Mouse (Mus musculus): ENCODE results near the gene Actl6b.

The Actl6b gene

GRCm38 (mm10) chr5:137553411-137553837, at the start of gene Actl6b:
TSS of gene Actl6b (plus strand) at chr5:137553517.
- no peak for DNase-seq

GRCm38 (mm10) chr5:137504041-137504440, 49.3 kb upstream of the Actl6b start:
- DNase-seq = no peak

GRCm38 (mm10) chr5:137510014-137510501, 43.3 kb upstream of the Actl6b start:
- DNase-seq = peak; percentile 76 to 82

- DNase-seq = no peak
These were observed 42.5 kb upstream of the Actl6b start for GRCm38 (mm10) chr5:137510573-137511390.

GRCm38 (mm10) chr5:137511706-137512105, 41.6 kb upstream of the Actl6b start:
- no peak for DNase-seq

- peak in 1 of 2 experiments; percentile 44 for DNase-seq
These were observed 40.2 kb upstream of the Actl6b start for GRCm38 (mm10) chr5:137512847-137513794.

- no peak for DNase-seq
These were observed 39.2 kb upstream of the Actl6b start for GRCm38 (mm10) chr5:137513951-137514721.

GRCm38 (mm10) chr5:137514811-137515210, 38.5 kb upstream of the Actl6b start:
- no peak for DNase-seq

- no peak for DNase-seq
These were observed 34.9 kb upstream of the Actl6b start, which contains the start of gene Gigyf1 for GRCm38 (mm10) chr5:137518436-137518835. TSS of gene Gigyf1 (plus strand) at chr5:137518548.

GRCm38 (mm10) chr5:137519691-137520550, 33.4 kb upstream of the Actl6b start:
- DNase-seq = no peak

GRCm38 (mm10) chr5:137521861-137522260, 31.5 kb upstream of the Actl6b start:
- no peak for DNase-seq

GRCm38 (mm10) chr5:137522711-137523110, 30.6 kb upstream of the Actl6b start:
- DNase-seq = no peak

GRCm38 (mm10) chr5:137523396-137524250, 29.7 kb upstream of the Actl6b start:
- DNase-seq = no peak

- no peak for DNase-seq
These were observed 29.1 kb upstream of the Actl6b start for GRCm38 (mm10) chr5:137524251-137524515.

- no peak for DNase-seq
These were observed 28.6 kb upstream of the Actl6b start for GRCm38 (mm10) chr5:137524671-137525070.

GRCm38 (mm10) chr5:137525511-137525910, 27.8 kb upstream of the Actl6b start:
- no peak for DNase-seq

- DNase-seq = no peak
These were observed 27.0 kb upstream of the Actl6b start for GRCm38 (mm10) chr5:137526192-137526936.

GRCm38 (mm10) chr5:137527413-137527812, 25.9 kb upstream of the Actl6b start:
- no peak for DNase-seq

GRCm38 (mm10) chr5:137528247-137528968, 24.9 kb upstream of the Actl6b start:
- DNase-seq = no peak
